Mouse (Mus musculus) liver (tissue): Measurements from ENCODE around the gene Krtap4-16.
"Not testable (repeated sequence)": the region's sequence is repeated elsewhere in the genome, so short reads cannot be mapped to it uniquely, and the experiment has no call there.

Experiments
- DNase-seq: peaks from one replicate; pipeline ENCODE4 v3.0.0-alpha.2; 2020; ENCODE audit warnings: mixed read lengths

The Krtap4-16 gene

GRCm38 (mm10) chr11:99851508-99851907, at the start of gene Krtap4-16:
Gene Krtap4-16 (minus strand): TSS chr11:99851608.
- no peak for DNase-seq

- DNase-seq, result not testable (repeated sequence)
Measured at GRCm38 (mm10) chr11:99878887-99879286, 27.5 kb upstream of the Krtap4-16 start, which contains the start of gene Gm11567. Gene Gm11567 (plus strand): TSS chr11:99879187.

GRCm38 (mm10) chr11:99873089-99873488, 21.7 kb upstream of the Krtap4-16 start, which contains the start of gene Krtap9-1:
Gene Krtap9-1 (plus strand): TSS chr11:99873389.
- DNase-seq, result not testable (repeated sequence)

GRCm38 (mm10) chr11:99864176-99864575, 12.8 kb upstream of the Krtap4-16 start, which contains the start of gene Gm11559:
Gene Gm11559 (plus strand): TSS chr11:99864476.
- DNase-seq, result not testable (repeated sequence)

- no peak for DNase-seq
Measured at GRCm38 (mm10) chr11:99858761-99859160, 7.4 kb upstream of the Krtap4-16 start.

- DNase-seq, result no peak
Measured at GRCm38 (mm10) chr11:99857617-99858016, 6.2 kb upstream of the Krtap4-16 start, which contains the start of gene Gm11568. Gene Gm11568 (plus strand): TSS chr11:99857917.

- no peak for DNase-seq
Measured at GRCm38 (mm10) chr11:99854121-99854520, 2.7 kb upstream of the Krtap4-16 start.

GRCm38 (mm10) chr11:99846746-99847145, 4.7 kb downstream of the Krtap4-16 start:
- DNase-seq, result no peak

GRCm38 (mm10) chr11:99842185-99842584, 9.2 kb downstream of the Krtap4-16 start:
- no peak for DNase-seq

GRCm38 (mm10) chr11:99837966-99838365, 13.4 kb downstream of the Krtap4-16 start, which contains the start of gene 2300003K06Rik:
Gene 2300003K06Rik (minus strand): TSS chr11:99838066.
- no peak for DNase-seq

- DNase-seq, result not testable (repeated sequence)
Measured at GRCm38 (mm10) chr11:99815566-99815965, 35.8 kb downstream of the Krtap4-16 start, which contains the start of gene Gm11564. Gene Gm11564 (minus strand): TSS chr11:99815666.

GRCm38 (mm10) chr11:99809792-99810191, 41.6 kb downstream of the Krtap4-16 start, which contains the start of gene Krtap4-13:
Gene Krtap4-13 (minus strand): TSS chr11:99809892.
- DNase-seq, result not testable (repeated sequence)

- not testable (repeated sequence) for DNase-seq
Measured at GRCm38 (mm10) chr11:99804346-99804745, 47.1 kb downstream of the Krtap4-16 start, which contains the start of gene Gm11554. Gene Gm11554 (minus strand): TSS chr11:99804446.
